Mouse (Mus musculus) cerebellum, postnatal 4 days (tissue): ENCODE measurements at regions not wholly inside any gene's neighbourhood (a gene's known extent, or its start where the extent isn't known, plus 50 kb on each side); places are given as distances from the start of the nearest gene placed in this dataset.

ENCODE experiments used
- DNase-seq, 2 experiments: peaks; one replicate each; pipeline ENCODE4 v3.0.0; 2022; ENCODE audit warnings: low spot score in 2 of 2, mixed read lengths in 1 of 2

- no peak for DNase-seq
Measured at GRCm38 (mm10) chr9:26060834-26061233, 579.5 kb downstream of the Eepd1 start.

- DNase-seq, result peak in 1 of 2 experiments; percentile 20
Measured at GRCm38 (mm10) chr9:26077057-26077456, 595.7 kb downstream of the Eepd1 start.

- DNase-seq, result no peak
Measured at GRCm38 (mm10) chr9:26086524-26086923, 605.2 kb downstream of the Eepd1 start.

GRCm38 (mm10) chr9:26092061-26092687 lies 610.8 kb downstream of the Eepd1 start:
- no peak for DNase-seq

- no peak for DNase-seq
Measured at GRCm38 (mm10) chr9:26104136-26104535, 622.8 kb downstream of the Eepd1 start.

GRCm38 (mm10) chr9:26121986-26122385 lies 611.5 kb upstream of the B3gat1 start:
- DNase-seq, result peak in 1 of 2 experiments; percentile 11

- DNase-seq, result no peak
Measured at GRCm38 (mm10) chr9:26134587-26134986, 598.9 kb upstream of the B3gat1 start.
